Comparison of ENCODE assay signal across 22 mouse cellular contexts in the genomic region with DNA sequence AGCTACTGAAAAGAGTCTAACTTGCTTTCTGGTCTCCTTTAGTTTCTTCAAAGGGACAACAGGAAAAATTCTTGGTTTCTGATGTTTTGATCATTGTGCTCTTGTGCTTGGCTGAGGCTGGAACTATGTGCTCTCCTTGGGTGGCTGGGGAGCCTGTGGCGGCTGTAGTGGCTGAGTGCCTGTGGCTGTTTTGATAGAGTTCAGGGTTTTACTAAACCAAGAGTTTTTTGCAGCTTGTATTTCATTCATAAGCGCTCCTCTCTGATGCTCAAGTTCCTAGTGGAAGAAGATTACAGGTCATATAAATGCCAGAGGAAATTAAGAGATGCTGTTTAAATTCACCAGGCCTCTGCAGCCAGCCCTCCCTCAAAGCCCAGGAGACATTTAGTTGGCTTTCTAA.
"Had no signal": no experiment of that assay in that cellular context is flagged by ENCODE, and none has a peak within 500 bp of the region (broad histone marks: within the 10 kb centered on the region; RNA-seq: fewer than 3 reads in every experiment).

No protein-coding gene starts in this region.

- DNase-seq: liver, postnatal 0 days; lung, adult 2 months; lung, postnatal 14 days; lung, postnatal 36 days; retina, postnatal 1 day; right cerebral cortex, adult 18-20 months; right cerebral cortex, postnatal 25 days; right cerebral cortex, postnatal 4 days; spleen, adult 18-20 months; thymus, adult 18-20 months; thymus, postnatal 25 days; thymus, postnatal 4 days had no signal

- H3K4me1 ChIP-seq: lung, embryonic 15.5 days; megakaryocyte, embryonic 14.5 days; midbrain, embryonic 13.5 days; midbrain, embryonic 15.5 days; neural tube, embryonic 13.5 days; neural tube, embryonic 15.5 days had no signal

- H3K4me3 ChIP-seq: lung, embryonic 15.5 days; megakaryocyte, embryonic 14.5 days; midbrain, embryonic 13.5 days; midbrain, embryonic 15.5 days; myocyte; neural tube, embryonic 13.5 days; neural tube, embryonic 15.5 days had no signal

- H3K9me3 ChIP-seq: lung, embryonic 15.5 days; megakaryocyte, embryonic 14.5 days; midbrain, embryonic 13.5 days; midbrain, embryonic 15.5 days; neural tube, embryonic 13.5 days; neural tube, embryonic 15.5 days had no signal

- H3K36me3 ChIP-seq: lung, embryonic 15.5 days had no signal

- H3K4me2 ChIP-seq: lung, embryonic 15.5 days; midbrain, embryonic 11.5 days; midbrain, embryonic 13.5 days; midbrain, embryonic 15.5 days; neural tube, embryonic 13.5 days; neural tube, embryonic 15.5 days had no signal

- H3K27me3 ChIP-seq: lung, embryonic 15.5 days; megakaryocyte, embryonic 14.5 days; midbrain, embryonic 13.5 days; midbrain, embryonic 15.5 days; neural tube, embryonic 13.5 days; neural tube, embryonic 15.5 days had no signal

- H3K9ac ChIP-seq: liver, postnatal 0 days; lung, embryonic 15.5 days; midbrain, embryonic 13.5 days; midbrain, embryonic 15.5 days; neural tube, embryonic 13.5 days; neural tube, embryonic 15.5 days had no signal

- H3K27ac ChIP-seq: lung, embryonic 15.5 days; macrophage; midbrain, embryonic 13.5 days; midbrain, embryonic 15.5 days; neural tube, embryonic 13.5 days; neural tube, embryonic 15.5 days had no signal

- ATAC-seq: liver, postnatal 0 days; lung, postnatal 0 days; midbrain, embryonic 13.5 days; midbrain, embryonic 15.5 days had no signal
